Mouse (Mus musculus) heart, embryonic 10.5 days (tissue): ENCODE data around the gene Rps27rt. TPM values are rescaled to one million over a fixed set of nuclear protein-coding genes. Genes with fewer than 3 reads are reported as not detected.
A peak's percentile ranks its signal among the peaks of the same experiment; 100 is the strongest.

ENCODE experiments used
- DNase-seq: peaks from one replicate; pipeline ENCODE4 v3.0.0-alpha.2; 2017; ENCODE audit warnings: low spot score
- H3K27ac ChIP-seq: fragments of 300-500 bp; sonication (generic); 2 replicates; pipeline ENCODE4 v1.5.1; 2016; ENCODE audit warnings: mild to moderate bottlenecking
- H3K27me3 ChIP-seq: fragments of 300-500 bp; sonication (generic); 2 replicates; pipeline ENCODE4 v1.6.1; 2016; ENCODE audit warnings: mild to moderate bottlenecking; ENCODE audit not compliant: poor library complexity, insufficient read depth, severe bottlenecking
- H3K36me3 ChIP-seq: fragments of 300-500 bp; sonication (generic); 2 replicates; pipeline ENCODE4 v1.6.1; 2016; ENCODE audit warnings: mild to moderate bottlenecking, moderate library complexity
- H3K4me1 ChIP-seq: fragments of 300-500 bp; sonication (generic); 2 replicates; pipeline ENCODE4 v1.6.1; 2016; ENCODE audit warnings: mild to moderate bottlenecking
- H3K4me3 ChIP-seq: fragments of 300-500 bp; sonication (generic); 2 replicates; pipeline ENCODE4 v1.5.1; 2016; ENCODE audit warnings: mild to moderate bottlenecking, moderate library complexity
- H3K9me3 ChIP-seq: fragments of 300-500 bp; sonication (generic); 2 replicates; pipeline ENCODE4 v1.6.1; 2016; ENCODE audit warnings: mild to moderate bottlenecking, moderate library complexity
- WGBS: fragments of 180-500 bp; shearing (Covaris S2); methylation state at CpG from one replicate; pipeline ENCODE4 v1.1.7; 2016; 5-methylcytosine and 5-hydroxymethylcytosine counted together
- polyA plus RNA-seq: library from polyadenylated mRNA; unstranded; fragments of >200 nt; fragmentation: Nextera tagmentation; extraction: Ambion mirVana; gene quantifications from 2 replicates; pipeline ENCODE4 v1.2.1, GENCODE M21; 2016

Rps27rt gene
- polyA plus RNA-seq, 1 experiment from 2014 or later: 217 TPM

- Histone ChIP-seq H3K9me3 (no peaks in the 10 kb centered on the region), H3K27me3 (no peaks in the 10 kb centered on the region), H3K4me3 (no peak overlapping the region), H3K36me3 (no peaks in the 10 kb centered on the region), H3K4me1 (0 out of 2 replicates have a peak, but pooled peaks cover 5% of the 10 kb centered on the region), H3K27ac (no peak overlapping the region)
- 85% methylated on average over 6 of the region's 6 CpGs for WGBS
- no peak for DNase-seq
These were observed 16.7 kb upstream of the Rps27rt start for GRCm38 (mm10) chr9:114999010-114999770.

GRCm38 (mm10) chr9:114996489-114996888 lies 13.9 kb upstream of the Rps27rt start:
- WGBS: 89% methylated on average over 6 of the region's 6 CpGs
- H3K4me1 ChIP-seq: 0 out of 2 replicates have a peak, but pooled peaks cover 5% of the 10 kb centered on the region

GRCm38 (mm10) chr9:114995716-114996115 lies 13.2 kb upstream of the Rps27rt start:
- no peaks in the 10 kb centered on the region for H3K27me3 ChIP-seq
- WGBS: 89% methylated on average over 4 of the region's 4 CpGs
- H3K4me3 ChIP-seq: no peak overlapping the region
- H3K27ac ChIP-seq: no peak overlapping the region
- no peaks in the 10 kb centered on the region for H3K9me3 ChIP-seq
- H3K36me3 ChIP-seq: peaks cover 3% of the 10 kb centered on the region; the same call in 1 of the 2 replicates
- DNase-seq: no peak
- 0 out of 2 replicates have a peak, but pooled peaks cover 5% of the 10 kb centered on the region for H3K4me1 ChIP-seq

More at GRCm38 (mm10) chr9:114996489-114996888, 13.9 kb upstream of the Rps27rt start:
- no peaks in the 10 kb centered on the region for H3K9me3 ChIP-seq
- H3K4me3 ChIP-seq: no peak overlapping the region
- H3K36me3 ChIP-seq: peaks cover 3% of the 10 kb centered on the region; the same call in 1 of the 2 replicates
- no peak for DNase-seq
- no peak overlapping the region for H3K27ac ChIP-seq
- no peaks in the 10 kb centered on the region for H3K27me3 ChIP-seq

GRCm38 (mm10) chr9:114995250-114995649 lies 12.7 kb upstream of the Rps27rt start:
- Histone ChIP-seq H3K4me1 (peaks cover 9% of the 10 kb centered on the region; the same call in 1 of the 2 replicates), H3K4me3 (no peak overlapping the region), H3K27me3 (no peaks in the 10 kb centered on the region), H3K36me3 (peaks cover 3% of the 10 kb centered on the region; the same call in 1 of the 2 replicates), H3K9me3 (no peaks in the 10 kb centered on the region), H3K27ac (no peak overlapping the region)
- WGBS: 65% methylated on average over 4 of the region's 4 CpGs
- DNase-seq: no peak

- H3K4me1 ChIP-seq: peaks cover 21% of the 10 kb centered on the region
- H3K27ac ChIP-seq: no peak overlapping the region
- no peak overlapping the region for H3K4me3 ChIP-seq
- DNase-seq: no peak
- WGBS: 84% methylated on average over 2 of the region's 2 CpGs
- no peaks in the 10 kb centered on the region for H3K27me3 ChIP-seq
- peaks cover 3% of the 10 kb centered on the region; the same call in 1 of the 2 replicates for H3K36me3 ChIP-seq
- H3K9me3 ChIP-seq: no peaks in the 10 kb centered on the region
These were observed 10.0 kb upstream of the Rps27rt start for GRCm38 (mm10) chr9:114992528-114992927.

GRCm38 (mm10) chr9:114990421-114990820 lies 7.9 kb upstream of the Rps27rt start:
- DNase-seq: no peak
- Histone ChIP-seq H3K36me3 (peaks cover 3% of the 10 kb centered on the region; the same call in 1 of the 2 replicates), H3K27me3 (no peaks in the 10 kb centered on the region), H3K4me3 (no peak overlapping the region), H3K4me1 (peaks cover 24% of the 10 kb centered on the region), H3K27ac (no peak overlapping the region), H3K9me3 (no peaks in the 10 kb centered on the region)
- WGBS: 81% methylated on average over 10 of the region's 10 CpGs

- 73% methylated on average over 6 of the region's 6 CpGs for whole genome bisulfite sequencing
- H3K27ac ChIP-seq: no peak overlapping the region
These were observed 6.2 kb upstream of the Rps27rt start for GRCm38 (mm10) chr9:114988610-114989327.

GRCm38 (mm10) chr9:114988029-114988428 lies 5.5 kb upstream of the Rps27rt start:
- Histone ChIP-seq H3K4me3 (no peak overlapping the region), H3K9me3 (no peaks in the 10 kb centered on the region), H3K27me3 (no peaks in the 10 kb centered on the region), H3K36me3 (peaks cover 3% of the 10 kb centered on the region; the same call in 1 of the 2 replicates), H3K4me1 (peaks cover 20% of the 10 kb centered on the region), H3K27ac (no peak overlapping the region)
- 84% methylated on average over 3 of the region's 3 CpGs for WGBS
- DNase-seq: no peak

More at GRCm38 (mm10) chr9:114988610-114989327, 6.2 kb upstream of the Rps27rt start:
- Histone ChIP-seq H3K4me3 (no peak overlapping the region), H3K9me3 (no peaks in the 10 kb centered on the region), H3K4me1 (peaks cover 20% of the 10 kb centered on the region), H3K27me3 (no peaks in the 10 kb centered on the region), H3K36me3 (peaks cover 3% of the 10 kb centered on the region; the same call in 1 of the 2 replicates)
- DNase-seq: no peak

- Histone ChIP-seq H3K27ac (no peak overlapping the region), H3K27me3 (no peaks in the 10 kb centered on the region), H3K4me3 (no peak overlapping the region), H3K9me3 (no peaks in the 10 kb centered on the region), H3K4me1 (peaks cover 20% of the 10 kb centered on the region), H3K36me3 (no peaks in the 10 kb centered on the region)
- 94% methylated on average over 5 of the region's 5 CpGs for WGBS
- no peak for DNase-seq
These were observed 3.8 kb upstream of the Rps27rt start for GRCm38 (mm10) chr9:114986361-114986760.

- H3K27ac ChIP-seq: no peak overlapping the region
- peaks cover 20% of the 10 kb centered on the region for H3K4me1 ChIP-seq
- WGBS: 88% methylated on average over 5 of the region's 5 CpGs
- H3K27me3 ChIP-seq: 0 out of 2 replicates have a peak, but pooled peaks cover 3% of the 10 kb centered on the region
- DNase-seq: no peak
- no peaks in the 10 kb centered on the region for H3K36me3 ChIP-seq
- no peaks in the 10 kb centered on the region for H3K9me3 ChIP-seq
- no peak overlapping the region for H3K4me3 ChIP-seq
These were observed 3.2 kb upstream of the Rps27rt start for GRCm38 (mm10) chr9:114985741-114986140.

- 27% methylated on average over 6 of the region's 6 CpGs for WGBS
- Histone ChIP-seq H3K27ac (no peak overlapping the region), H3K4me1 (peaks cover 28% of the 10 kb centered on the region), H3K36me3 (no peaks in the 10 kb centered on the region), H3K9me3 (no peaks in the 10 kb centered on the region), H3K4me3 (0 out of 2 replicates have a peak overlapping the region, but pooled peaks have one; percentile 16), H3K27me3 (peaks cover 28% of the 10 kb centered on the region)
- DNase-seq: no peak
These were observed 2.6 kb downstream of the Rps27rt start for GRCm38 (mm10) chr9:114979969-114980368.

GRCm38 (mm10) chr9:114978281-114979111 lies 4.0 kb downstream of the Rps27rt start, which contains the start of gene Osbpl10:
Gene Osbpl10 (plus strand): TSS chr9:114978569.
- no peaks in the 10 kb centered on the region for H3K9me3 ChIP-seq
- H3K4me1 ChIP-seq: peaks cover 28% of the 10 kb centered on the region
- H3K4me3 ChIP-seq: peak within 1 kb of the TSS; percentile 92
- DNase-seq: peak; percentile 80
- no peaks in the 10 kb centered on the region for H3K36me3 ChIP-seq
- H3K27me3 ChIP-seq: peaks cover 28% of the 10 kb centered on the region
- H3K27ac ChIP-seq: peak within 1 kb of the TSS; percentile 94
- under 1% methylated on average over 81 of the region's 86 CpGs for WGBS
